Mouse (Mus musculus): ENCODE measurements around the gene Ak6. TPM values are rescaled to one million over a fixed set of nuclear protein-coding genes. Genes with fewer than 3 reads are reported as not detected.

Ak6 gene
- polyA plus RNA-seq (2012), result 52.9 and 56.8 TPM in 2 replicates

DNA sequence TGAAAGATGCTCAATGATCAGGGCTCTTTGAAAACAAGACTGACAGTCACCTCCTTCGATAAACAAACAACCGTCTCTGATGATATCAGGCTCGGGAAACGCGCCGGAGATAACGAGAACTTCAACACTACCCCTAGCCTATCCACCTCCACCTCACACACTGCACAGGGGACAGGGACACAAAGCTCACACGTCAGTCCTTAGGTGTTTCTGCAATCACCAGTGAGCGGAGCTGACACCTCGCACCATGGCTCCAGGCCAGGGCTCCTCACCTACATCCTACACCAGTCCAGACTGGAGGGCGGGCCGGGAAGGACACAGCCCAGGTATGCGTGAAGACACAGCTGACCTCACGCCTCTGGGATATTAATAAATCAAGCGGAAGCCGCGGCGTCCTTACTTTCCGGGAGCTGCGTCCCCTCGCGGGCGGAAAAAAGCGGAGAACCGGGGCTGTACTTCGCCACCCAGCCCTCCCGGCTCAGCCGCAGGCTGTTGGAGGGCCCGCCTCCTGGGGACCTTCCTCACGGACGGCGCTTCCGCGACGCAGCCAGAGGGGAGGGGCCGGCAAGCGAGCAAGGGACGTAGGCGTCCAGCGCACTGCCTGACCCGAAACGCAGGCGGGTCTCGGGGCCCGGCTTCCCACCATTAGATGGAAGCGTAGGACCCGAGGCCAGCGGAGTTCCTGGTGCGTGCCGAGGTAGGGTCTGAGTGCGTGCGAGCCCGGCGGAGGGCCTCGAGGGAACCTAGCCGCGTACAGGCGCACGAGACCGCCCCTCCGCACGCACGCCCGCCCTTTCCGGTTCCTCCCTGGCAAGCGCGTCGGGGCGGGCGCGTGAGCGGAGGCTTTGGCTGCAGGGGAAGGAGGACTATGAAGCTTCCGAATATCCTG lies at the start of gene Ak6, which contains the start of gene Rad17:
Gene Ak6, plus strand, starts transcription at position 430 of the 889 bp plus-strand sequence.
Gene Rad17, minus strand, starts transcription at position 502 of the 889 bp plus-strand sequence.

DNA sequence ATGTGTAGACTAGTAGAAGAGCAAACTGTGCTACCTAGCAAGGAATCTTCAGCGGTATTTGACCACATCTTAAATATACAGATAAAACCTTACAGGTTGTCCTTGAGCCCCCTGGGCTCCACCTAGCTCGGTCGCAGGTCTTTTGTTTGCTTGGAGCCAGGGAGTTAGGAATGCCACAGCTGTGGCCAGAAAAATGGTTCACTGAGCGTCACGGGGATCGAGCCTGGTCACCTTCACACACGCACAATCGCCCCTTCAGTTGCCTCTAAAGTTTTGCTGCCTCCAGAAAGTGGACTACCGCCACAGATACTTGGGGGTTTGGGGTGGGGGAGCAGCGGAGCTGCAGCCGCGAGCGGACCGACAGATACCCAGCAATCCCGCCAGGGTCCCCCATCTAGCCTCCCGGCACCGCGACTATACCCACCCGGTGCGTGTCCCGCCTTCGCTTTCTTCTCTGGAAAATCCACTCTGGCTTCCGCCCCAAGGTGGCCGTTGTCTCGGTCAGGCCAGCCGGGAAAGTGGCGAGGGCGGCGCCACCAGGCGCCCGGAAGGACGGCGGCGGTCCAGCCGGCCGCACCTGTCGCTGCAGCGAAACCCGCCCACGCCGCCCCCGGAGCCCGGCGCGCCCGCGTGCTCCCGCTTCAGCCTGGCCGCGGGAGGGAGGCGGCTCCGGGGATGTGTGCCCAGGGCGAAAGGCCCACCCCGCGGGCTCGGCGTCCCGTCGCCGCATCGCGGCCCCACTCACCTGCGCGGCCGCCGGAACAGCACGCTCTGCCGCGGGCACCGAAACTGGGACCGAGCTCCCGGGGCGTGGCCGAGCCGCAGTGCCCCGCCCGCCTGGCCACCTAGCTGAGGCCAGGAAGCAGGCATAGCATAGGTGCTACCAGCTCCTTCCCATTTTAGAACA lies 34.3 kb upstream of the Ak6 start, which contains the start of gene Marveld2:
Gene Marveld2, minus strand, starts transcription at position 791 of the 907 bp plus-strand sequence.

DNA sequence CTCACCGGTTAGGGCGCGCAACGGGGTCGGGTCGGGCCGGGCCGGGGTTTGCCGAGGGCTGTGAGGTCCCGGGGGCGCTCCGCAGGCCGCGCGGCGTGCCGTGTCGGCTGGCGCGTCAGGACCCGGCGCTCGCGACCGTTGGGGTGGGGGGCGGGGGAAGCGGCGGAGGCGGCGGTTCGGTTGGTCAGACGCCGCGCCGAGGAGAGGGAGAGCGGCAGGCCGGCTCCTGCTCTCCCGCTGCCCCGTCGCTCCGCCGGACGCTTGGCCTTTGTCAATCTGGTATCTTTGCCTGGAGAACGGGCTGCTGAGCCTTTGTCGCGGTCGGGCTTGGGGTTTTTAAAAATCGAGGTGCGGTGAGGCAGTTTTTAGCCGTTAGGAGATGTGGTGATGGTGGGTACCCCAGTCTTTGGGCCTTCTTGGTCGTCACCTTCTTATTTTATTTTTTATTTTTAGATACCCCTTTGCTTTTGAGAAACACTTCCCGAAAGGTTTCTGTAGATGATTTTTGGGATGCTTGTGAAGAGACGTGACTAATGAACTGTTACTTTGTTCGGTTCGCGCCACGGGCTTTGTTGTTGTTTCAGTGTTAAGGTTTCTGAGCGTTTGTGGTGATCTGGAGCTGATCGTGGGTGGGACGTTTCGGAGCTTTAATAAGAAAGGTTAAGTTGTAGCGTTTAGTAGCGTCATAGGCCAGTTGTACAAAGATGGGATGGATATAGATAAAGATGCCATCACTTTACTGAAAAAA lies 834 bp downstream of the Ak6 start, which contains the start of gene Taf9:
Gene Taf9, plus strand, starts transcription at position 141 of the 748 bp plus-strand sequence.

DNA sequence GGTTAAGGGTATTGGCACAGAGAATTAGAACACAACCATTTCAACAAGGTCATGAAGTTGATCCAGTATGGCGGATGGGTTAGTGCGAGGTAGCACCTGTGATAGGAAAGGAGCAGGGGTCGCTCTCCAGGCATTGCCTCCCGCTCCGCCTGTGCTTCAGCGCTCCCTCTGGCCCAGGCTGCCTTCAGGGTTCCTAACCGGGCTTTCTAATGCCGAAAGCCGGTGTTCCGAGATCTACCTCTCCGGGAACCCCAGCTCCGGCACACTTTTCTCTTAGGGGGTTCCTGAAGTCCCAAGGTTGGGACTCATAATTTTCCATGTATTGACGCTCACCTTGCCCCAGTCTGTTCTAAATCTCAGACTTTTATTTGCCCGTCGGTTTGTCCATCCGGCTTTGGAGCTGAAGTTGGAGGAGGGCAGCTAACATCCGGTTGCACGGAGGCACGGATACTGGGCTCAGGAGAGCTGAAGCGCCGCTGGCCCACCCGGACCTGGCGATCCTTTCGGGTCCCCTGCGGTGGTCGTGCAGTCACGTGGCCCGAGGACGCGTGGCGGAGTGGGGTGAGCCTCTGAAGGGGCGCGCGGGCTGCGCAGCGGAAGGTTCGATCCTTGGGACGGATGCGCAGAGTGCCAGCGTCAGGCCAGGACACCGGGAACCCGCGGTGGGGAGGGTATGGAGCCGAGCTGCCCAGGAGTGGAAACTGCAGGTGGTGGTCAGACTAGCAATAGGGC lies 18.7 kb downstream of the Ak6 start, which contains the start of gene Ccdc125:
Gene Ccdc125, plus strand, starts transcription at position 427 of the 732 bp plus-strand sequence.

Other genes starting within 250 kb of the Ak6 start
- gene Naip1, start 198.1 kb upstream of the Ak6 start, polyA plus RNA-seq (2012), result 0.02 TPM in 1 of 2 replicates, not detected in the other
- gene Gtf2h2, start 158.4 kb upstream of the Ak6 start, polyA plus RNA-seq (2012), result 25.0 and 29.8 TPM in 2 replicates
- 0.11 TPM in 1 of 2 replicates, not detected in the other for gene Ocln, start 98.3 kb upstream of the Ak6 start, polyA plus RNA-seq (2012)
- gene Marveld2, start 34.0 kb upstream of the Ak6 start, polyA plus RNA-seq (2012), result 0.33 and 0.56 TPM in 2 replicates
- 8.6 and 9.1 TPM in 2 replicates for gene Rad17, start 72 bp downstream of the Ak6 start, polyA plus RNA-seq (2012)
- 20.1 and 27.7 TPM in 2 replicates for gene Taf9, start 600 bp downstream of the Ak6 start, polyA plus RNA-seq (2012)
- gene Ccdc125, start 18.7 kb downstream of the Ak6 start, polyA plus RNA-seq (2012), result 3.4 and 3.7 TPM in 2 replicates
- 9.2 and 9.8 TPM in 2 replicates for gene Cdk7, start 80.0 kb downstream of the Ak6 start, polyA plus RNA-seq (2012)
- gene Mrps36, start 93.7 kb downstream of the Ak6 start, polyA plus RNA-seq (2012), result 88.9 and 94.7 TPM in 2 replicates
- gene Cenph, start 124.9 kb downstream of the Ak6 start, polyA plus RNA-seq (2012), result 22.1 and 22.7 TPM in 2 replicates
- 1.7 and 2.6 TPM in 2 replicates for gene Ccnb1, start 135.6 kb downstream of the Ak6 start, polyA plus RNA-seq (2012)
- 9.1 and 9.8 TPM in 2 replicates for gene Slc30a5, start 182.4 kb downstream of the Ak6 start, polyA plus RNA-seq (2012)

Data from megakaryocyte-erythroid progenitor cell, adult 5 weeks (primary cell).